Mouse (Mus musculus) ES-CJ7 (cell line): ENCODE measurements around the gene Olfr1537.

Experiments used
- DNase-seq: peaks from one replicate; pipeline ENCODE4 v3.0.0; 2011; ENCODE audit warnings: low read depth, low spot score

Gene Olfr1537

DNA sequence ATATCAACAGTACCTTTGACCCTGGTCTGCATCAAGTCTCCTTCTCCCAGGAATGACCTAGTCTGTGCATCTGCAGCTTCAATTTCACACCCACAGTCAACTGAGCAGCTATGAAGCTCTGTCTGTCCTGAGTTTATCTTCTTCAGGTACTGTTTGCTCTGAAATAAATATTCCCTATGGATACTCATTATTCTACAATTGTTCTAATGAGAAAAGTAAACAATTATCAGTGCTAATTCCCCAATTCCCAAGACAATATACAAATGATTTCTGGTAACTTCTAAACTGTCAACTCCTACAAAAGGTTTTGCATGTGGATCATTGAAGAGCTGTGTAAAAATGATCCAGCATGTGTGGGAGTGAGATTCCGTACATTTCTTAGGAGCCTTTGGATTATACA, at the start of gene Olfr1537:
Olfr1537 (minus strand) TSS at position 101 of the 400 bp plus-strand sequence.
- DNase-seq = no peak

DNA sequence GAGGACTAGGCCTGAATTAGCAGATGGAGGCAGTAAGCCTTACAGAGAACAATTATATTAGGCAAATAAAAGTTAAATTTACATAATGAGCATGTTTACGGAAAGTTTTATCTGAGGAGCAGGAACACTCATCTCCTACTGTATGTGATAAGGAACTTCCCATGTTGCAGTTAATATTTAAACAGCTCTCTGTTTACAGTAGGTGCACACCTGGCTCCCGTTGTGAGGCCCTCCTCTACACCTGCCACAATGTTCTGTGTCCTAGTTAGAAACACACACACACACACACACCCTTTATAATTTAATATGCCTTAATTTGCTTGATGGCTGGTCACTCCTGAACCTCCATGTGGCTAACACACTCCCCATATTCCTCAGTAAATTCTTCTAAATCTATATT, 37.3 kb upstream of the Olfr1537 start:
- no peak for DNase-seq

DNA sequence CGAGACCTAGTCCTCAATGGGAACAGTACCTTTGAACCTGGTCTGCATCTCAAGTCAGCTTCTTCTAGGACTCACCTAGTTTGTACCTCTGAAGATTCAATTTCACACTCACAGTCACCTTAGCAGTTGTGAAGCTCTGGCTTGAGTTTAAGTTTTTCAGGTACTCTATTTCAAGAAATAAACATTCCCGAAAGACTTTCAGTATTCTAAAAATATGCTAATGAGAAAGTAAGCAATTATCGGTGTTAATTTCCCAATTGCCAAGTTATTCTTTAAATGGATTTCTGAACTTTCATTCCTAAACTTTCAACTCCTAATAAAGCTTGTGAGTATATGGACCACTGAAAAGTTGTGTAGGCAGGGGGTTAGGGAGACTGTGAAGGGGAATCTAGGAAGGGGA, 26.9 kb upstream of the Olfr1537 start, which contains the start of gene Olfr945:
Olfr945 (minus strand) TSS at position 101 of the 400 bp plus-strand sequence.
- no peak for DNase-seq

DNA sequence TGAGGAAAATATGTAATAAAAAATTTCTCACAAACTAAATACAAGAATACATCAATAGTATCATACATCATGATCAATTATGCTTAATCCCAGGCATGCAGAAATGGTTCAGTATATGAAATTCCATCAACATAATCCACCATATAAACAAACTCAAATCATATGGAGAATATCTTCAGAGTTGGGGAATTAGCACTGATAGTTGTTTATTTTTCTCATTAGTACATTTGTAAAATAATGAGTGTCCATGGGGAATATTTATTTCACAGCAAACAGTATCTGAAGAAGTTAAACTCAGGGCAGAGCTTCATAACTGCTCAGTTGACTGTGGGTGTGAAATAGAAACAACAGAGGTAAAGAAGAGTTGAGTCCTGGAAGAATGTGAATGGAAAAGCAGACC, 48.2 kb downstream of the Olfr1537 start, which contains the start of gene Olfr944:
Olfr944 (plus strand) TSS at position 301 of the 400 bp plus-strand sequence.
- no peak for DNase-seq
